Mouse (Mus musculus) brain, embryonic 14.5 days (tissue): Measurements from ENCODE around the gene Kcnf1.

Source experiments
- CTCF ChIP-seq: fragments of 200-500 bp; IDR thresholded peaks from 2 replicates; pipeline ENCODE4 v1.5.1; 2012; ENCODE audit warnings: inconsistent platforms, mild to moderate bottlenecking, moderate library complexity, borderline replicate concordance; ENCODE audit not compliant: insufficient read depth, insufficient read length; ENCODE audit errors: extremely low read depth
- POLR2A ChIP-seq: fragments of 200-500 bp; IDR thresholded peaks from 2 replicates; pipeline ENCODE4 v1.6.1; 2012; ENCODE audit warnings: mild to moderate bottlenecking, inconsistent platforms, borderline replicate concordance; ENCODE audit not compliant: poor library complexity, insufficient read depth, insufficient read length, severe bottlenecking; ENCODE audit errors: extremely low read depth

GRCm38 (mm10) chr12:17175531-17175951, 1.1 kb downstream of the Kcnf1 start:
- TF ChIP-seq POLR2A = no peak
- no peak for TF ChIP-seq CTCF
